Mouse (Mus musculus): Measurements from ENCODE around the gene Cep104. TPM values are rescaled to one million over a fixed set of nuclear protein-coding genes. Genes with fewer than 3 reads are reported as not detected.

Gene Cep104
- 19.0 to 29.5 TPM (median 25.7 TPM) in 4 replicates for total RNA-seq (2023)

DNA sequence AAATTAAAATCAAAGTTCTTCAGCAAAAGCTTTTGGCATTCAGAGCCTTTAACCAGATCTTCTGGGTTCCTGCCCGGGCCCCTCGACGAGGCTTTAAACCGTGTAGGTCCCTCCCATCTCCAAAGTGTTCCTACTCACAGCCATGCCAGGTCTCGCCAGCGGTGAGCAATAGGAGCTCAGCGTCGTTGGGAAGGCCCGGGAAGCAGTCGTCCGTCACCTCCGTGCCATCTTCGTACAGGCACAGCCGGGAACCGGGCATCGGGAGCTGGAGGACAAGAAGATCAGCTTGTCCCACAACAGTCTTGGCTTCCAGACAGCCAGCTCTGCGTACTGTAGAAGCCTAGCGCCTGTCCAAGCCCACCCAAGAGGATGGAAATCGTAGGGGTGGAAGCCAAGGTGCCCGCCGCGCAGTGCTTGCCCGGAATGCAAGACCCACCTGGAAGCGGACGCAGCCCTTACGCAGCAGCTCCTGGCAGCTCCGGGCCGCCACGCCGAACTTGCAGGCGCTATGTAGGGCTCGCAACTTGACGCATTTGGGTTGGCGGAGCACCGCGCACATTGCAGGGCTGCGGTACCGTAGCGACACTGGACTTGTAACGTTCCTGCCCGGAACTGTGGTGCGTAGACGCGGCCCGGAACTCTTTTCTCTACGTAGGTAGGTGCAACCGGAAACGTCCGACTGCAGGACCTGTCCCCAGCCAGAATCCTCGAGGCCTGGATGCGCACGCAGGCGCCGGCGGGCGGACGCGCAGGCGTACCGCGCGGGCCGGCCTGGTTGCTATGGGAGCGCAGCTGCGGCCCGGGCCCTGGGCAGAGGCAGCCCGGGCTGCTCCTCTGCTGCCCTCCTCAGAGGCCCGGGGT lies at the start of gene Cep104, which contains the start of gene Dffb:
Cep104 (plus strand) TSS at position 764 of the 861 bp plus-strand sequence.
Dffb (minus strand) TSS at position 696 of the 861 bp plus-strand sequence.

GRCm38 (mm10) chr4:153956569-153957405 lies 18.2 kb upstream of the Cep104 start, which contains the start of gene A430005L14Rik:
Gene A430005L14Rik, plus strand, starts transcription at chr4:153957237.

DNA sequence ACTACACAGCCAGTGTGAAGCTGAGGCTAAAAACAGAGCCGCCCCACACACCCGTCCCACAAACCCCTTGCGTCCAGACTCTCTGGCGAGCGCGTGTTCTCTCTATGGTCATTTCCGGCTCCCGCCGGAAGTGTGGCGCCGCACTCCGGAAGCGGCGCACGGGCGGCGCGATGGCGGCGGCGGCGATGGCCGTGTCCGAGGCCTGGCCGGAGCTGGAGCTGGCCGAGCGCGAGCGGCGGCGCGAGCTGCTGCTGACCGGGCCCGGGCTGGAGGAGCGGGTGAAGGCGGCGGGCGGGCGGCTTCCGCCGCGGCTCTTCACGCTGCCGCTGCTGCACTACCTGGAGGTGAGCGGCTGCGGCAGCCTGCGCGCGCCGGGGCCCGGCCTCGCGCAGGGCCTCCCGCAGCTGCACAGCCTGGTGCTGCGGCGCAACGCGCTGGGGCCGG lies 36.7 kb downstream of the Cep104 start, which contains the start of gene Lrrc47:
Lrrc47 (plus strand) TSS at position 86 of the 444 bp plus-strand sequence.

DNA sequence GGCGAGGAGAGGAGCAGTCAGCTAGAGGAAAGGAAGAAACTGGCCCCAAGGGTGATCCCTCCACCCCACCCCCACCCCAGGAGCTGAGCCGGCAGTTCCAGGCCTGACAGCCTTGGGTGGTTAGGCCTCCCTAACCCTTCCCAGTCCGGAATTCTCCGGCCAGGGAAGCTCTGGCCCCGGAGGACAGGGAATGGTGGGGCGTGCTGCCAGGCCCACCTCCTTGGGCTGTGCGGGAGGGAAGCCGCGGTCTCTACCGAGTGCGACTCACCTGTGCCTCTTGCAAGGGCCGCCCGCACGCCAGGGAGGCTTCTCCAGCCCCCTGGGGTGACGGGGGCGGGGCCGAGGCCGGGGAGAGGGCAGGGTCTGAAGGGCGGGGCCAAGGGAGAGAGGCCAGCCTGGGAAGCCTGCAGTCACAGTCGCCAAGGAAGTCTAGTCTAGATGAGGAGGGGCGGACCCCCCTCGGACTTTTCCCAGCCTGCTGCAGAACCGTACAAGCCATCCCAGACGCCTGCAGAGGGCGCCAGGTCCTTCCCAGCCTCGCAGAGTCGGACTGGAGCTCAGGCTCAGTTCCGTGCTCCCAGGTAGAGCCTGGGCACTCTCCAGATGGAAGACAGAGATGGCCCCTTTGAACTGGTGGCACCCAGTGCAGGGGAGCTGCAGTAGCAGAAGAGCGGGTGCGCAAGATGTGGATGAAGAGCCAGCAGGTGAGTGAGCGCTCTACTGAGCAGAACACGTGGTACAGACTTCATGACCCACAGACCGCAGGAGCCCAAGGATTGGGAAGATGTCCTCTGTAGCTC lies 50.8 kb downstream of the Cep104 start, which contains the start of gene Smim1:
Smim1 (minus strand) TSS at position 590 of the 800 bp plus-strand sequence.

GRCm38 (mm10) chr4:154042577-154042976 lies 67.6 kb downstream of the Cep104 start, which contains the start of gene Ccdc27:
Gene Ccdc27, minus strand, starts transcription at chr4:154042677.

Other genes starting within 250 kb of the Cep104 start
- 12.7 to 25.2 TPM (median 20.2 TPM) in 4 replicates for gene A430005L14Rik, start 18.0 kb upstream of the Cep104 start, total RNA-seq (2023)
- 19.2 to 36.3 TPM (median 23.8 TPM) in 4 replicates for gene Dffb, start 68 bp upstream of the Cep104 start, total RNA-seq (2023)
- gene Lrrc47, start 36.5 kb downstream of the Cep104 start, total RNA-seq (2023) = 67.6 to 74.5 TPM (median 71.3 TPM) in 4 replicates
- gene Smim1, start 51.0 kb downstream of the Cep104 start, total RNA-seq (2023) = not detected in 4 replicates
- gene Ccdc27, start 67.5 kb downstream of the Cep104 start, total RNA-seq (2023) = not detected in 4 replicates
- not detected in 4 replicates for gene Trp73, start 165.0 kb downstream of the Cep104 start, total RNA-seq (2023)
- gene Wrap73, start 167.2 kb downstream of the Cep104 start, total RNA-seq (2023) = 13.2 to 20.7 TPM (median 16.9 TPM) in 4 replicates
- gene Tprgl, start 185.5 kb downstream of the Cep104 start, total RNA-seq (2023) = 118 to 128 TPM (median 125 TPM) in 4 replicates
- 0.09 to 0.63 TPM in 2 of 4 replicates, not detected in the others for gene Megf6, start 195.5 kb downstream of the Cep104 start, total RNA-seq (2023)